Mouse (Mus musculus) ES-Bruce4 (cell line): ENCODE measurements around the gene Spata25. TPM values are rescaled to one million over a fixed set of nuclear protein-coding genes. Genes with fewer than 3 reads are reported as not detected.
"Not testable (repeated sequence)": the region's sequence is repeated elsewhere in the genome, so short reads cannot be mapped to it uniquely, and the experiment has no call there.

Experiments used
- H3K27ac ChIP-seq: 2 replicates; pipeline ENCODE4 v1.5.1; 2012; ENCODE audit warnings: low read length, inconsistent platforms; ENCODE audit not compliant: insufficient read depth
- H3K27me3 ChIP-seq: 2 replicates; pipeline ENCODE4 v1.6.1; 2012; ENCODE audit warnings: mild to moderate bottlenecking, low read length, inconsistent platforms; ENCODE audit not compliant: control insufficient read depth, poor library complexity, insufficient read depth, severe bottlenecking
- H3K36me3 ChIP-seq: 2 replicates; pipeline ENCODE4 v1.6.1; 2012; ENCODE audit warnings: inconsistent platforms, mild to moderate bottlenecking, low read length, moderate library complexity; ENCODE audit not compliant: control insufficient read depth, poor library complexity, insufficient read depth, severe bottlenecking
- H3K4me1 ChIP-seq: one replicate; pipeline ENCODE4 v1.8.1; 2011; ENCODE audit warnings: low read length; ENCODE audit not compliant: control insufficient read depth, insufficient read depth
- H3K4me3 ChIP-seq: 2 replicates; pipeline ENCODE4 v1.5.1; 2011; ENCODE audit warnings: low read depth, mild to moderate bottlenecking, low read length
- H3K9ac ChIP-seq: 2 replicates; pipeline ENCODE4 v1.6.1; 2012; ENCODE audit warnings: low read depth, mild to moderate bottlenecking, inconsistent platforms; ENCODE audit not compliant: poor library complexity, severe bottlenecking
- H3K9me3 ChIP-seq: replicated peaks from 2 replicates; pipeline ENCODE4 v1.6.1; 2012; ENCODE audit warnings: mild to moderate bottlenecking, low read length, inconsistent platforms; ENCODE audit not compliant: control insufficient read depth, poor library complexity, insufficient read depth, severe bottlenecking
- CTCF ChIP-seq: IDR thresholded peaks from one replicate; pipeline ENCODE4 v1.8.1; 2011; ENCODE audit warnings: low read depth, low read length
- EP300 ChIP-seq: IDR thresholded peaks from 2 replicates; pipeline ENCODE4 v1.6.1; 2011; ENCODE audit warnings: low read depth, low read length; ENCODE audit not compliant: insufficient read depth
- POLR2A ChIP-seq: IDR thresholded peaks from one replicate; pipeline ENCODE4 v1.8.1; 2011; ENCODE audit warnings: low read length; ENCODE audit not compliant: insufficient read depth
- polyA plus RNA-seq: library from polyadenylated mRNA; stranded (reverse); fragments of >200 nt; gene quantifications from 2 replicates; pipeline ENCODE4 v1.2.4, GENCODE M21; 2011; ENCODE audit warnings: low read depth; ENCODE audit not compliant: missing spikeins, insufficient read depth, insufficient read length

Gene Spata25
- polyA plus RNA-seq, 1 experiment = not detected

GRCm38 (mm10) chr2:164805332-164805718, 23.0 kb downstream of the Spata25 start:
- Histone ChIP-seq H3K27ac (peak overlapping the region; percentile 68), H3K9me3 (no peaks in the 10 kb centered on the region), H3K4me1 (peaks cover 5% of the 10 kb centered on the region), H3K27me3 (no peaks in the 10 kb centered on the region), H3K4me3 (peak overlapping the region; percentile 79), H3K9ac (peak overlapping the region; percentile 60), H3K36me3 (no peaks in the 10 kb centered on the region)
- TF ChIP-seq EP300 = no peak
- TF ChIP-seq CTCF = no peak
- no peak for TF ChIP-seq POLR2A

- no peaks in the 10 kb centered on the region for H3K27me3 ChIP-seq
- no peaks in the 10 kb centered on the region for H3K36me3 ChIP-seq
- H3K9me3 ChIP-seq = no peaks in the 10 kb centered on the region
- H3K27ac ChIP-seq = peak within 1 kb of the TSS; percentile 68
- peak within 1 kb of the TSS; percentile 79 for H3K4me3 ChIP-seq
- peak within 1 kb of the TSS; percentile 60 for H3K9ac ChIP-seq
- peaks cover 5% of the 10 kb centered on the region for H3K4me1 ChIP-seq
- TF ChIP-seq POLR2A (peak; percentile 94), CTCF (no peak)
Observed at GRCm38 (mm10) chr2:164804533-164805331, 23.6 kb downstream of the Spata25 start, which contains the start of the genes Acot8 and Zswim3. Acot8 (minus strand) TSS chr2:164804882. Zswim3 (plus strand) TSS chr2:164805098.

- no peak overlapping the region for H3K27ac ChIP-seq
- H3K27me3 ChIP-seq = no peaks in the 10 kb centered on the region
- H3K9me3 ChIP-seq = no peaks in the 10 kb centered on the region
- H3K4me1 ChIP-seq = peaks cover 5% of the 10 kb centered on the region
- H3K9ac ChIP-seq = peak overlapping the region; percentile 43
- TF ChIP-seq POLR2A (no peak), EP300 (no peak), CTCF (no peak)
- H3K36me3 ChIP-seq = no peaks in the 10 kb centered on the region
- peak overlapping the region; percentile 75 for H3K4me3 ChIP-seq
Observed at GRCm38 (mm10) chr2:164803921-164804313, 24.4 kb downstream of the Spata25 start.

- no peaks in the 10 kb centered on the region for H3K9me3 ChIP-seq
- H3K9ac ChIP-seq = 0 out of 2 replicates have a peak overlapping the region, but pooled peaks have one; percentile 43
- H3K27me3 ChIP-seq = no peaks in the 10 kb centered on the region
- TF ChIP-seq EP300 (no peak), CTCF (no peak), POLR2A (no peak)
- H3K27ac ChIP-seq = no peak overlapping the region
- H3K4me3 ChIP-seq = no peak overlapping the region
- H3K36me3 ChIP-seq = no peaks in the 10 kb centered on the region
- peaks cover 5% of the 10 kb centered on the region for H3K4me1 ChIP-seq
Observed at GRCm38 (mm10) chr2:164803201-164803920, 25.0 kb downstream of the Spata25 start.

GRCm38 (mm10) chr2:164800252-164801004, 27.9 kb downstream of the Spata25 start:
- H3K4me1 ChIP-seq = peaks cover 2% of the 10 kb centered on the region
- no peak overlapping the region for H3K9ac ChIP-seq
- TF ChIP-seq EP300 (no peak), POLR2A (no peak), CTCF (no peak)
- H3K36me3 ChIP-seq = peaks cover 13% of the 10 kb centered on the region
- H3K27ac ChIP-seq = no peak overlapping the region
- no peaks in the 10 kb centered on the region for H3K27me3 ChIP-seq
- no peak overlapping the region for H3K4me3 ChIP-seq
- H3K9me3 ChIP-seq = no peaks in the 10 kb centered on the region

- peaks cover 13% of the 10 kb centered on the region for H3K36me3 ChIP-seq
- not testable (repeated sequence) for H3K9ac ChIP-seq, H3K27ac ChIP-seq, H3K9me3 ChIP-seq, H3K4me1 ChIP-seq, H3K4me3 ChIP-seq, H3K27me3 ChIP-seq
Observed at GRCm38 (mm10) chr2:164798554-164798953, 29.8 kb downstream of the Spata25 start.
